Mouse (Mus musculus) megakaryocyte, embryonic 14.5 days (primary cell): ENCODE data around the gene Rab29.

Source experiments
- FLI1 ChIP-seq: IDR thresholded peaks from 2 replicates; pipeline ENCODE4 v1.6.1; 2012; ENCODE audit warnings: low read length, inconsistent platforms, mixed read lengths
- GATA1 ChIP-seq: IDR thresholded peaks from 3 replicates; pipeline ENCODE4 v1.6.1; 2012; ENCODE audit warnings: mixed read lengths, low read length, inconsistent platforms, borderline replicate concordance

DNA sequence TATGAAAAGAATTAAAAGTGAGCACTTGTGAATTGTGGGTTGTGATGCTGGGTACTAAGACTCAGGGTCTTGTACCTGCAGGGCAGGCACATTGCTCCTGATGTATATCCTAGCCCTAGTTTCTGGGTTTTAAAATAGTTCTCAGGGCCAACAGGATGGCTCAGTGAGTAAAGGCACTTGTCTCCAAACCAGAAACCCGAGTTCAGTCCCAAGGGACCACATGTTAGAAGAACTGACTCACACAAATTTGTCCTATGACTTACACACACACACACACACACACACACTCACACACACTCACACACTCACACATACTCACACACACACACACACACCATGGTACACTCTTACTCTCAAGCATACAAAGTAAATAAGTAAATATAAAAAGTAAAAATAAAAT, 5.8 kb downstream of the Rab29 start:
- TF ChIP-seq FLI1 (no peak), GATA1 (no peak)
